Mouse (Mus musculus) brain, embryonic 14.5 days (tissue): ENCODE results near the gene Ak1.

ENCODE experiments used
- CTCF ChIP-seq: fragments of 200-500 bp; IDR thresholded peaks from 2 replicates; pipeline ENCODE4 v1.5.1; 2012; ENCODE audit warnings: inconsistent platforms, mild to moderate bottlenecking, moderate library complexity, borderline replicate concordance; ENCODE audit not compliant: insufficient read depth, insufficient read length; ENCODE audit errors: extremely low read depth
- POLR2A ChIP-seq: fragments of 200-500 bp; IDR thresholded peaks from 2 replicates; pipeline ENCODE4 v1.6.1; 2012; ENCODE audit warnings: mild to moderate bottlenecking, inconsistent platforms, borderline replicate concordance; ENCODE audit not compliant: poor library complexity, insufficient read depth, insufficient read length, severe bottlenecking; ENCODE audit errors: extremely low read depth

DNA sequence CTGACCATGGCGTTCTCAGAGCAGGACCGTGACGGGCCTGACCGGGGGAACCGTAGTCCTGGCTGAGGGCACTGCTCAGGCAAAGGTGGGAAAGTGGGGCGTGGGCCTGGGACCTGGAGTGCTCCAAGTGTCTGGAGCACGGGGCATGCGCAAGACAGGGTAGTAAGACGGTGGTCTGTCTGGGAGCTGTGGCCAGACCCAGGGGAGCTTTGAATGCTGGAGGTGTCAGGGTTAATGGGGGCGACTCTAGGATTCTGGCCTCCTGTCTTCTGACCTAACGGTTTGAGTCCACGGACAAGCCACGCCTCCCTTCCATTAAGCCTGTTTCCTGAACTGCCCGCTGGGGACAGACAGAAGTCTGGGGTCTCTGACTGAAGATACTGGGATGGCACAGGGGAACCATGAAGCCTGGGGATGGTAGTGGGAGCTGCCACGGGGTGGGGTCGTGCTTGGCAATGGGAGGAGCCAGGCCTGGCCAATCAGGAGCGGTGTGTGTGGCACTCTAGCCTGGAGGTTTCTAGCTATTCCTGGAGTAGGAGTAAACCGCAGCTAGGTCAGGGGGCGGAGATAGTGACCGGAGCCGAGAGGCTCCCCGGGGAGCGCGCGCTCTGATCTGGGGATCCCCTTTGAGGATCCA is 13.3 kb upstream of the Ak1 start:
- no peak for TF ChIP-seq POLR2A
- no peak for TF ChIP-seq CTCF
